Mouse (Mus musculus) midbrain, embryonic 10.5 days (tissue): ENCODE measurements around the gene Ntng1. TPM values are rescaled to one million over a fixed set of nuclear protein-coding genes. Genes with fewer than 3 reads are reported as not detected.
A peak's percentile ranks its signal among the peaks of the same experiment; 100 is the strongest.

Experiments used
- DNase-seq: peaks from one replicate; pipeline ENCODE4 v3.0.0-alpha.2; 2017; ENCODE audit warnings: low spot score
- H3K27ac ChIP-seq: fragments of 300-500 bp; sonication (generic); replicated peaks from 2 replicates; pipeline ENCODE4 v1.5.1; 2016; ENCODE audit warnings: mild to moderate bottlenecking
- H3K27me3 ChIP-seq: fragments of 300-500 bp; sonication (generic); 2 replicates; pipeline ENCODE4 v1.6.1; 2016; ENCODE audit warnings: low read depth, mild to moderate bottlenecking; ENCODE audit not compliant: poor library complexity, severe bottlenecking
- H3K36me3 ChIP-seq: fragments of 300-500 bp; sonication (generic); 2 replicates; pipeline ENCODE4 v1.6.1; 2016; ENCODE audit warnings: mild to moderate bottlenecking, moderate library complexity
- H3K4me1 ChIP-seq: fragments of 300-500 bp; sonication (generic); 2 replicates; pipeline ENCODE4 v1.6.1; 2016
- H3K4me3 ChIP-seq: fragments of 300-500 bp; sonication (generic); 2 replicates; pipeline ENCODE4 v1.5.1; 2016; ENCODE audit warnings: mild to moderate bottlenecking, moderate library complexity
- H3K9me3 ChIP-seq: fragments of 300-500 bp; sonication (generic); replicated peaks from 2 replicates; pipeline ENCODE4 v1.6.1; 2016; ENCODE audit warnings: mild to moderate bottlenecking
- WGBS: fragments of 180-500 bp; shearing (Covaris S2); methylation state at CpG from one replicate; pipeline ENCODE4 v1.1.7; 2016; 5-methylcytosine and 5-hydroxymethylcytosine counted together
- polyA plus RNA-seq: library from polyadenylated mRNA; unstranded; fragments of >200 nt; fragmentation: Nextera tagmentation; extraction: Ambion mirVana; gene quantifications from 2 replicates; pipeline ENCODE4 v1.2.1, GENCODE M21; 2016

Gene Ntng1
- polyA plus RNA-seq = 1.9 and 3.6 TPM in 2 replicates

GRCm38 (mm10) chr3:110143206-110144061 is at the start of gene Ntng1:
TSS of gene Ntng1 (minus strand) at chr3:110144011.
- Histone ChIP-seq H3K4me3 (peak within 1 kb of the TSS; percentile 81), H3K36me3 (no peaks in the 10 kb centered on the region), H3K4me1 (peaks cover 20% of the 10 kb centered on the region), H3K9me3 (no peaks in the 10 kb centered on the region), H3K27ac (peak within 1 kb of the TSS; percentile 79), H3K27me3 (peaks cover 31% of the 10 kb centered on the region)
- under 1% methylated on average over 52 of the region's 52 CpGs for WGBS
- DNase-seq = peak; percentile 65

GRCm38 (mm10) chr3:110187401-110187948 is 43.7 kb upstream of the Ntng1 start:
- DNase-seq = no peak
- Histone ChIP-seq H3K27me3 (no peaks in the 10 kb centered on the region), H3K9me3 (no peaks in the 10 kb centered on the region), H3K4me3 (no peak overlapping the region), H3K4me1 (no peaks in the 10 kb centered on the region), H3K36me3 (no peaks in the 10 kb centered on the region), H3K27ac (no peak overlapping the region)
- 87% methylated on average over 5 of the region's 5 CpGs for WGBS

GRCm38 (mm10) chr3:110149089-110149488 is 5.3 kb upstream of the Ntng1 start:
- WGBS = 88% methylated on average over 7 of the region's 7 CpGs
- Histone ChIP-seq H3K4me3 (no peak overlapping the region), H3K27me3 (peaks cover 17% of the 10 kb centered on the region), H3K9me3 (no peaks in the 10 kb centered on the region), H3K36me3 (no peaks in the 10 kb centered on the region), H3K4me1 (peaks cover 1% of the 10 kb centered on the region; the same call in 1 of the 2 replicates), H3K27ac (no peak overlapping the region)
- no peak for DNase-seq

- Histone ChIP-seq H3K4me1 (peaks cover 20% of the 10 kb centered on the region), H3K27me3 (peaks cover 31% of the 10 kb centered on the region), H3K4me3 (no peak overlapping the region), H3K27ac (no peak overlapping the region), H3K9me3 (no peaks in the 10 kb centered on the region), H3K36me3 (no peaks in the 10 kb centered on the region)
- no peak for DNase-seq
- WGBS = 40% methylated on average over 6 of the region's 6 CpGs
Observed at GRCm38 (mm10) chr3:110144301-110145055, 667 bp upstream of the Ntng1 start.

- DNase-seq = peak; percentile 52
- Histone ChIP-seq H3K4me1 (peaks cover 20% of the 10 kb centered on the region), H3K27ac (peak overlapping the region; percentile 79), H3K36me3 (no peaks in the 10 kb centered on the region), H3K4me3 (peak overlapping the region; percentile 81), H3K9me3 (no peaks in the 10 kb centered on the region), H3K27me3 (peaks cover 31% of the 10 kb centered on the region)
- under 1% methylated on average over 68 of the region's 77 CpGs for WGBS
Observed at GRCm38 (mm10) chr3:110142314-110143205, 1.3 kb downstream of the Ntng1 start.

GRCm38 (mm10) chr3:110141351-110142302 is 2.2 kb downstream of the Ntng1 start:
- 3% methylated on average over 13 of the region's 13 CpGs for WGBS
- H3K27me3 ChIP-seq = peaks cover 31% of the 10 kb centered on the region
- DNase-seq = peak; percentile 41
- H3K4me1 ChIP-seq = peaks cover 20% of the 10 kb centered on the region
- H3K4me3 ChIP-seq = peak overlapping the region; percentile 81
- H3K9me3 ChIP-seq = no peaks in the 10 kb centered on the region
- H3K27ac ChIP-seq = no peak overlapping the region
- H3K36me3 ChIP-seq = no peaks in the 10 kb centered on the region

GRCm38 (mm10) chr3:110136115-110136514 is 7.7 kb downstream of the Ntng1 start:
- no peaks in the 10 kb centered on the region for H3K36me3 ChIP-seq
- no peaks in the 10 kb centered on the region for H3K27me3 ChIP-seq
- WGBS = 8% methylated on average over 1 of the region's 1 CpGs
- peaks cover 20% of the 10 kb centered on the region for H3K4me1 ChIP-seq
- H3K9me3 ChIP-seq = no peaks in the 10 kb centered on the region
- H3K4me3 ChIP-seq = no peak overlapping the region
- no peak for DNase-seq
- no peak overlapping the region for H3K27ac ChIP-seq

- WGBS = 85% methylated on average over 9 of the region's 9 CpGs
- no peak for DNase-seq
- H3K36me3 ChIP-seq = no peaks in the 10 kb centered on the region
- no peaks in the 10 kb centered on the region for H3K9me3 ChIP-seq
- no peak overlapping the region for H3K27ac ChIP-seq
- H3K4me1 ChIP-seq = peaks cover 21% of the 10 kb centered on the region
- H3K4me3 ChIP-seq = no peak overlapping the region
- no peaks in the 10 kb centered on the region for H3K27me3 ChIP-seq
Observed at GRCm38 (mm10) chr3:110133150-110133549, 10.7 kb downstream of the Ntng1 start.

- no peak overlapping the region for H3K27ac ChIP-seq
- H3K27me3 ChIP-seq = no peaks in the 10 kb centered on the region
- DNase-seq = no peak
- no peaks in the 10 kb centered on the region for H3K9me3 ChIP-seq
- H3K4me3 ChIP-seq = no peak overlapping the region
- H3K36me3 ChIP-seq = no peaks in the 10 kb centered on the region
- peaks cover 21% of the 10 kb centered on the region for H3K4me1 ChIP-seq
- WGBS = 80% methylated on average over 8 of the region's 8 CpGs
Observed at GRCm38 (mm10) chr3:110132289-110132688, 11.5 kb downstream of the Ntng1 start.

- H3K27me3 ChIP-seq = no peaks in the 10 kb centered on the region
- 64% methylated on average over 18 of the region's 18 CpGs for WGBS
- no peak overlapping the region; the same call in 1 of the 2 replicates for H3K27ac ChIP-seq
- H3K36me3 ChIP-seq = no peaks in the 10 kb centered on the region
- no peak overlapping the region for H3K4me3 ChIP-seq
- no peaks in the 10 kb centered on the region for H3K9me3 ChIP-seq
- H3K4me1 ChIP-seq = peaks cover 17% of the 10 kb centered on the region
- DNase-seq = no peak
Observed at GRCm38 (mm10) chr3:110131043-110131891, 12.5 kb downstream of the Ntng1 start.
